Mouse (Mus musculus) lung, postnatal 0 days (tissue): ENCODE results near the gene Vipr1.

Experiments used
- CTCF ChIP-seq: IDR thresholded peaks from 2 replicates; pipeline ENCODE4 v1.5.1; 2016; ENCODE audit warnings: antibody characterized with exemption, mild to moderate bottlenecking
- EP300 ChIP-seq: IDR thresholded peaks from 2 replicates; pipeline ENCODE4 v1.6.1; 2016; ENCODE audit warnings: antibody characterized with exemption, mild to moderate bottlenecking, control low read depth

GRCm38 (mm10) chr9:121684702-121685101 is 42.2 kb downstream of the Vipr1 start:
- TF ChIP-seq CTCF (no peak), EP300 (no peak)
